Mouse (Mus musculus) frontal cortex, postnatal 36 days (tissue): ENCODE data around the gene Tmco2.
"Not testable (repeated sequence)": the region's sequence is repeated elsewhere in the genome, so short reads cannot be mapped to it uniquely, and the experiment has no call there.

Experiments used
- DNase-seq, 2 experiments: peaks; one replicate each; pipeline ENCODE4 v3.0.0; 2022; ENCODE audit warnings: low spot score in 2 of 2

Tmco2 gene

DNA sequence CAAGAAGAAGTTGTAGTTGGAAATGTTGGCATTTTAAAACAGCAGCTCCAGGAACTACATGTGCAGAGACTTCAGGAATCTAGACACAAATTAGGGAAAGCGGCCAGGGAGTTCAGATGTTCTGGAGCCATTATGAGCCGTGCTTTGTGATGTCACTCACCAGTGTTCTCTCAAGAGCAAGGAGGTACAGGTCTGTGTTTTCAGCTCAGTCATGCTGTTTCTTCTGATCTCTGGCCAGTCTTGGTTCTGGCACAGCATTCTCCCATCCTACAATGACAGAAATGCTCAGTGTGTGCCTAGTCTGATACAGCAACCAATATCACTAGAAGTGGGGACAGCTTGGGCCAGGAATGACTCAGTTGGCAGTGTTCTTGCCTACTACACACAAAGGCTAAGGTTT is at the start of gene Tmco2:
Gene Tmco2 (minus strand): TSS at position 101 of the 400 bp plus-strand sequence.
- no peak for DNase-seq

DNA sequence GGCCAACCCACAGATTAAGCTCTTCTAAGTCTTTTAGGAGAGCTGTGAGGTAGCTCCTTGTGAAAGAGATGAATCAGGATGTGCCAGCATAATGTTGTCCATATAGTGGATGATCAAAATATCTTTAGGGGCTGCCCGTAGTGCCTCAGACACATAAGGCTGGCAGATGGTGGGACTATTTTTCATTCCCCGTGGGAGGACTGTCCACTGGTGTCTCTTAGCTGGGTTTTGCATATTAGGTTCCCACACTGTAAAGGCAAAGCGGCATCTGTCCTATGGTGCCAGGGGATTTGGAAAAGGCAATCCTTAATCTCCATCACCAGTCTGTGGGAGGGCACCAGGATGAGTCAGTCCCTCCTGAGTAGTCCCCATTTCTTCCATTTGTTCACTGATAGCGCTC is 5.7 kb downstream of the Tmco2 start:
- peak; percentile 60 to 84 for DNase-seq

DNA sequence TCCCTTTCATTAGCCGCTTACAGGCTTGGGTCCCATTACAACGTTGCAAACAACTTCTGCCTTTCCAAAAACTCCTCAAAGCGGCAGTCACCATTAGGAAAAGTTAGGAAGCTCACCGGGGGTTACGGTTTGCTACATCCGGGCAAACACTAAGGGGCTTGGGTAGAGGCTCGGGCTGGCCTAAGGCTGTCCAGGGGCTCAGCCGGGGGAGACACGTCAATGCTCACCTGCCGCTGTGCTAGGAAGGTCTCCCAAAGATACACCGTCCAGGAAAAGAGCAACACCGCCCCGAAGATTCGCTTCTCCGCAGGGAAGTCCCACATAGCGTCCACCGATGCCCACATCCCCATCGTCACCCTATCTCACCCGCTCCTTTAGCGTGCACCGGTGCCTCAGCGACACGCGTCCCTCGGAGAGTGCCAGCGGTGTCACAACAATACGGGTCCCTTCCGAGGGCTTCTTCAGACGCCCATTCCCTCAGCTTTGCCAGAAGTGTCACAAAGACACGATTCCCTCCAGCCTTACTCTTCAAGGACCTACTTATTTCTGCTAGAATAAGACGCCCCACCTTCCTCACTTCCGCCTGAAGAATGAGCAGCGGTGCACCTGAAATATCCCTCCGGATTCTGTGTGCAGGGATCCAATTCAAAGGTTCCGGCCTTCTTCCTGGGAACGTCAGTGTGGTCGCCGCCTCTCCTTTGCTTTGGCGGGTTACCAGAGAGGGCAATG is 11.2 kb downstream of the Tmco2 start, which contains the start of gene Zmpste24:
Gene Zmpste24 (minus strand): TSS at position 592 of the 729 bp plus-strand sequence.
- peak; percentile 88 to 94 for DNase-seq

DNA sequence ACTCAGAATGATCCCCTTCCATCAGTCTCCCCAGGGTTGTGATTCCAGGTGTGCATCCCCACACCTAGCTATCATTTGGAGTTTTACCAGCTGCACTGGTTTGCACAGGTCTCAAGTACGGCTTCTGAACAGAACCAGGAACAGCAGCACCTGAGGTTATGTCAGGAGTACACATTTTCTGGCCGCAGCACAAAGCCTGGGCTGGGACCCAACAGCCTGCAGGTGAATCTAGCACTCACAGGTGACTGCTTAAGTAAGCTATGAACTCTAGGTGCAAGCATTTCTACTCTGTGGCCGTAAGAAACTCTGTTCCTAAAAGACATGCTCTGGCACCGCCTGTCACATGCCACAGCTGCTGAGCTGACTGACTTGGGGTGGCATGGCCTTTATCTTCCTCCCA is 18.8 kb downstream of the Tmco2 start:
- DNase-seq = no peak

DNA sequence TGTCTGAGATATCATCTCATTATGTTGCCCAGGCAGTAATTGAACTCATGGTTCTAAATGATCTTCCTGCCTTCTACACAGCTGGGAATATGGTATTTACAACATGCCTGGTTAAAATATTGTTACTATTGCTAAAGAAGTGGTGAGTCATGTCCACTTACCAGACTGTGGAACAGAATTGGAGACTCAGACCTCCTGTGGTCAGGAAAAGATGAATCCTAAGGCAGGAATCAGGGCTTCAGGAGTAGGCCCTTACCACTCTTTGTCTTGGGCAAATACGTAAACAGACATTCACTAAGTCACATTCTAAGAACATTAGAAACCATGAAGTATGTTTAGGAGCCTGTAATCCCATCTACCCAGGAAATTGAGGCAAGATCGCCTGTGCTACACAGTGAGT is 20.3 kb downstream of the Tmco2 start:
- no peak for DNase-seq

DNA sequence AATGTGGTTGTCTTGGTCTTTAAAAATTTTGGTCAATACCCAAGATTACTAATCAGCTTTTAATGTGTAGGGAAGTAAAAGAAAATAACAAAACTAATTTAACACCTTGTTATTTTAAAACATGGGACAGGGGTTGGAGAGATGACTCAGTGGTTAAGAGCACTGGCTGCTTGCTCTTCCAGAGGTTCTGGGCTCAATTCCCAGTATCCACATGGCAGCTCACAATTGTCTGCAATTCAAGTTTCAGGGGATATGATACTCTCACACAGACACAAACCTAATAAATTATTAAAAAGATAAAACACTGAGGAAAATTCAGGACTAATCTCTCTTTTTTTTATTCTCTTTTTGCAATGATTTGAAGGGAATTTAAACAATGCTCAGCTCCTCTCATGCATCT is 24.5 kb downstream of the Tmco2 start:
- no peak for DNase-seq

DNA sequence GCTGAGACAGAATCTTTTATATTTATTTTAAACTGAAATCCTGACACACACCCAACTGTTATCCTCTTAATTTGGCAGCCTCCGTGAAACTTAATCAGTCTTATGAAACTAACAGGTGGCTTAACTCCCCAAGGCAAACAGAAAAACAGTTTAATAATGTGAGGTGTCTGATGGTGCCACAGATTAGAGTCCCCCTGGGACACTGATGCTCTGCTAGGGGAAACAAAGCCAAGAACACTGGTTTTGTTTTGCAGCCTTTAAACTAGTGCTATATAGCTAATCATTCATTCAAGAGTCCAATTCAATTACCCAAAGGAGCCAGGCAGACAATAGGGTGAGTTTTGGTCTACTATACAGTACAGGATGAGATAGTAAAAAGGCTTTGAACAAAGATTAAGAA is 28.6 kb downstream of the Tmco2 start:
- no peak for DNase-seq

DNA sequence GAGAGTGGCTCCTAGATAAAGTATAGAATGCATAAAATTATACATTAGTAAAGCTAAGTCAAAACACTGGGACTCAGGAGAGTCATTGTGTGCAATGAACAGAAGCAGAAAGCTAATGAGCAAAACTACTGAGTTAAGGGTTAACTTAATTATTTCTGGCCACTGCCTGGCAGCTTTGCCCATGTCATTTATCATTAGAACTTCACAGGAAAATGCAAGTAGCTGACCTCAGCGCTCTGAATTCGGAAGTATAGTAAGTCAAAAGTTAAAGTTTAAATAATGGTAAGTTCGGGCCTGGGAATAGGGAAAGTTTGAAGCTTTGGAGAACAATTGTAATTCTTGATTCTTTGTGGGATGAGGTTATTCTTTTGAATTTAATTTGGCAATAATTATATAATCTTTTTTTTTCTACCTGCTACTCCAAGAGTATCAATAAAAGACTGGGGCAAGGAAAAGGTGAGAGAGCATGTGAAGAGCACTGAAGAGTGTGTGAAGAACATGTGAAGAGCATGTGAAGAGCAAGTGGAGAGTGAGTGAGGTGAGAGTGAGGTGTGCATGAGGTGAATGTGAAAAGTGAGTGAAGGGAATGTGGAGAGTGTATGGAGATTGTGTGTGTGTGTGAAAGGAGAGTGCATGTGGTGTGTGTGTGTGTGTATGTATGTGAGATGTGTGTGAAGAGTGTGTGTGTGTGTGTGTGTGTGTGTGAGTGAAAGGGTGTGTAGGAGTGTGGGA is 30.9 kb downstream of the Tmco2 start:
- DNase-seq = no peak

DNA sequence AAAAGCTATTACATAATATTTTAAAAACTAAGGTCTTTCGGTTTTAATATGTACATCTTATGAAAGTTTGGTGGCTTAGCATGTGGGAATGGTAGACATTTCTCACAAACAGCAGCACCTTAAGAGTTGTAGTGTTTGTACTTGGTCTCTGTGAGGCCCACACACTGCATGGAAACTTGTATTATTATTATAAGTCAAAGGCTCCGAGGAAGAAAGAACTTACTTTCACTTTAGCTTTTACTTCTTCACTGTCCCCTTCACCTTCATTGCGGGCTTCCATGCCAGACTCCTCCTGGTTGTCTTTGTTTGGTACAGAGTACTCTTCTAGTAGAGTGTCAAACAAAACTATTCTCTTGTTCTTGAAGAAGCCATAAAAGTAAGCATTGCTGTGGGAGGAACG is 34.8 kb downstream of the Tmco2 start:
- no peak for DNase-seq

DNA sequence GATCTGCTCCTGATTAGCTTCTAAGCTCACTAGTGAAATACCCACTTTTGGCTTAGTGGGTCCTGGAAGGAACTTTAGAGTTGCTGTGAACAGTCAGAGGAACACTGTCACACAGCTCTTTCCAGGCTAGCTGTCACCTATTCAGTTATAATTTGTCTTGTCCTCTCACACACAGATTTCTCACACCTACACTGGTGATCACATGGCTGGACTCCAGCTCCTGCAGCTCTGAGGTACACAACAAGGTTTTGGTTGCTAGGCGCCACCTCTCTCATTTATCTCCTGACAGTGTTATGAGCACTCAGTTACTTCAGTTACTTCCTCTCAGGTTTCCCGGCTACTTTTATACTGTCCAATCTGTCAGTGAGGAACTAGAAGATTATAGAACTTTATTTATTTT is 43.7 kb downstream of the Tmco2 start:
- DNase-seq = no peak

DNA sequence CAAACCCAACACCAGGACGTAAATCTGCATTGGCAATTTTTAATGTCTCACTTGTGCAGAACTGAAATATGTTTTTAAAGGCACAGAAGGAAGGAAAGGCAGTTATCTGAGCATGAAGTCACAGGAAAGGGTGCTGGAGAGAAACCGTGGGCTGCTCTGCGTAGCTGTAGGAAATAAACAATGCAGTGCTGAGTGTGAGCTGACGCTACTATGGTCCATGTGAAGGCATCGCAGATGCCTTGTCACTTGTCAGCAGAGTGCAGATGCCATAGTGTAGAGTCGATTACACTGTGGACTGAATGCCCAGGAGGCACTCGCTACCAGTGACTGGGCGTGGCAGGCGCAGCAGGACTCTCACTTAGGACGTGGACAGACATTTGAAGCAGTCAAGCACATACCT is 49.8 kb downstream of the Tmco2 start:
- DNase-seq = not testable (repeated sequence)

DNA sequence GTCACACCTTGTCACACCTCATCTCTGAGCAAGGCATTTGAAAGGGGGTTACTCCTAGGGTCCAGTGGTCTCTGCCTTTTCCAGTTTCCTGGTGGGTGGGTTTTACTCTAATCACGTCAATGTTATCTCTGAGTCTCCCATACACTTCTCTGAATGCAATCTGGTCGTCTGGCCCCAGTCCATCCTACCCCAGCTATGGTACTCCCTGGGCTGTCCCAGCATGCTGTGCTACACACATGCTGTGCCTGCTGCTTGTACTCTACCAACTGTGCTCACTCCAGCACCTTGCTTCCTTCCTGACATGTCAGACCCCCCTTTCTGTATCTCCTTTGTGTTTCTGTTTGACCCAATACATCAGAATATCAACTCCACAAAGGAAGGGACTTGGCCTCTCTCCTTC is 52.0 kb downstream of the Tmco2 start:
- DNase-seq = no peak

DNA sequence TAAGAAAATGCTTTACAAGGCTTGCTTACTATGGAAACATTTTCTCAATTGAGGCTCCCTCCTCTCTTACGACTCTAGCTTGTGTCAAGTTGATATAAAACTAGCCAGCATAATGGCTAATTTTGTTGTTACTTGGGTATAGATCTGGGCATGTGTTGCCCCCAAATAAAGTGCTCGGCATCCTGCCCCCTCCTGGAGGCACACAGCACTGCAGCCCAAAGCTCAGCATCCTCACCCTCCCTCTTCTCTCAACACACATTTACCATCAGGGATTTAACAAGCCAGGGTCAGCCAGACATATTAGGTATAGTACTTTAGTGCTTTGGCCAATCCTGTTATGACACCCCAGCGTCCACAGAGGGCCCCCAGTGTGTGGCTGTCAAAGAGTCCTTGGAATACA is 52.7 kb downstream of the Tmco2 start:
- DNase-seq = no peak
